Mouse (Mus musculus) CD4-positive naive resting alpha-beta T cell, adult 57 days (primary cell): ENCODE results near the gene Il4ra. TPM values are rescaled to one million over a fixed set of nuclear protein-coding genes. Genes with fewer than 3 reads are reported as not detected.

ENCODE experiments used
- total RNA-seq: library from RNA; stranded (reverse); gene quantifications from one replicate; pipeline ENCODE4 v1.2.4, GENCODE M21; 2023

Il4ra gene
- 393 TPM for total RNA-seq

DNA sequence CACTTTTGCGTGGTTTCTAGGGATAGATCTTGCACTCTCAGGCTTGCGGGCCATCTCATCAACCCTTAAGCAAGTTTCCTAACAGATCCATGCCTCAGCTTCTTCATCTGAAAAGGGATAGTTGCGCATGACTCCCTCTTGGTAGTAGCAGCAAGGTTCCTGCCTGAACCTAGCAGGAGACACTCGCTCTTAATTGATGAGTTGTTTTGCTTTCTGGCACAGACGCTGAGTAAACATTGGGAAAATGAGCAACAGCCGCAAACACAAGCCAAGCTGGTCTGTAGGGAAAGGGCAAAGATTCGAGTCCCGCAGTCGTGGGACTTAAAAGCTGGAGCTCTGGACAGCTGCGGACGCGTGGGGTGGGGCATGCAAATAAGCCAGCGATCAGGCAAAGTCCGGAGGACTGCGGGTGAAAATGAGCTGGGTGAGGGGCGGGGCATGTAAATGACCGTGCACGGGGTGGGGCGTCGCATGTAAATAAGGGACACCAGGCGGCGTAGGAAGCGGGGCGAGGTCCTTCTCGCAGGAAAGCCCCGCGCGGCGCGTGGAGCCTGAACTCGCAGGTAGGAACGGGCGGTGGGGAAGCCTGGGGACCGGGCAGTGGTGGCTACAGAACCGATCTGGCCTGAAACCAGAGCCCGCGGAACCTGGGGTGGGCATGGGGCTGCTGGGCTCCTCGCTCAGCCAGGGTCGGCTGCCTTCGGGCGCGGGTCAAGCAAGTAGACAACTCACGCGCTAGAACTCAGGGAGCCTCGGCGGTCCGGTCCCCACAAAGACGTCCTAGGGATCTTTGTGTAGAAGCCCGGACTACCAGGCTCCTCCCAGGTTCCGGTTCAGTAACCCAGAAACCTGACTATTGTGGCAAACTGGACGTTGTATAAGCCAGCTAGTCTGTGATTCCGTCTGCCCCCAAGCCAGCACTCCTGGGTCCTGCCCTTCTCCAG is at the start of gene Il4ra:
Il4ra (plus strand) TSS at position 355 of the 944 bp plus-strand sequence.

GRCm38 (mm10) chr7:125603185-125603631 is 51.3 kb downstream of the Il4ra start, which contains the start of gene Il21r:
Gene Il21r (plus strand): TSS chr7:125603429.

Other genes starting within 250 kb of the Il4ra start
- gene Kdm8, start 107.4 kb upstream of the Il4ra start, total RNA-seq = 5.4 TPM
- gene Nsmce1, start 60.5 kb upstream of the Il4ra start, total RNA-seq = 48.6 TPM
- gene Il21r, start 51.3 kb downstream of the Il4ra start, total RNA-seq = 181 TPM
- gene Gtf3c1, start 155.7 kb downstream of the Il4ra start, total RNA-seq = 80.5 TPM
- 20.0 TPM for gene D430042O09Rik, start 155.8 kb downstream of the Il4ra start, total RNA-seq